Mouse (Mus musculus) heart, adult 18-20 months (tissue): ENCODE measurements around the gene Wscd2. TPM values are rescaled to one million over a fixed set of nuclear protein-coding genes. Genes with fewer than 3 reads are reported as not detected.

Experiments used
- DNase-seq, 2 experiments: peaks; one replicate each; pipeline ENCODE4 v3.0.0; 2021 to 2022; ENCODE audit warnings: mixed read lengths in 1 of 2
- long read RNA-seq, 2 experiments: library from polyadenylated mRNA; stranded (forward); transcript quantifications; one replicate each; pipeline ENCODE4 v2.0.0; 2021
- total RNA-seq, 2 experiments: library from RNA; stranded (reverse); gene quantifications; 2 replicates each; pipeline ENCODE4 v1.2.3; 2021

The Wscd2 gene
- under 1 TPM; 0.22 to 0.23 TPM for total RNA-seq
- long read RNA-seq, experiment 1, result 0 reads
- long read RNA-seq, experiment 2, result 0 reads

- DNase-seq, result no peak
Measured at GRCm38 (mm10) chr5:113490033-113490432, at the start of gene Wscd2. Wscd2 (plus strand) TSS chr5:113490333.

GRCm38 (mm10) chr5:113442180-113442579 lies 48.0 kb upstream of the Wscd2 start:
- DNase-seq, result no peak

GRCm38 (mm10) chr5:113448023-113448734 lies 42.0 kb upstream of the Wscd2 start:
- no peak for DNase-seq

GRCm38 (mm10) chr5:113449336-113449735 lies 40.8 kb upstream of the Wscd2 start:
- no peak for DNase-seq

- no peak for DNase-seq
Measured at GRCm38 (mm10) chr5:113452691-113453090, 37.4 kb upstream of the Wscd2 start.

- DNase-seq, result no peak
Measured at GRCm38 (mm10) chr5:113453356-113453755, 36.8 kb upstream of the Wscd2 start.

GRCm38 (mm10) chr5:113456020-113456419 lies 34.1 kb upstream of the Wscd2 start:
- no peak for DNase-seq

GRCm38 (mm10) chr5:113456756-113457155 lies 33.4 kb upstream of the Wscd2 start:
- DNase-seq, result no peak

- DNase-seq, result no peak
Measured at GRCm38 (mm10) chr5:113457260-113457659, 32.9 kb upstream of the Wscd2 start.

GRCm38 (mm10) chr5:113459942-113460341 lies 30.2 kb upstream of the Wscd2 start:
- no peak for DNase-seq

- DNase-seq, result no peak
Measured at GRCm38 (mm10) chr5:113461582-113461981, 28.6 kb upstream of the Wscd2 start.

GRCm38 (mm10) chr5:113461998-113462625 lies 28.0 kb upstream of the Wscd2 start:
- DNase-seq, result no peak

GRCm38 (mm10) chr5:113464731-113465130 lies 25.4 kb upstream of the Wscd2 start:
- no peak for DNase-seq

GRCm38 (mm10) chr5:113466536-113466935 lies 23.6 kb upstream of the Wscd2 start:
- no peak for DNase-seq

- no peak for DNase-seq
Measured at GRCm38 (mm10) chr5:113467072-113467471, 23.1 kb upstream of the Wscd2 start.

- no peak for DNase-seq
Measured at GRCm38 (mm10) chr5:113467765-113468164, 22.4 kb upstream of the Wscd2 start.

- DNase-seq, result no peak
Measured at GRCm38 (mm10) chr5:113468625-113469024, 21.5 kb upstream of the Wscd2 start.

GRCm38 (mm10) chr5:113469231-113469630 lies 20.9 kb upstream of the Wscd2 start:
- no peak for DNase-seq

GRCm38 (mm10) chr5:113469826-113470225 lies 20.3 kb upstream of the Wscd2 start:
- DNase-seq, result no peak

- peak; percentile 61 to 93 for DNase-seq
Measured at GRCm38 (mm10) chr5:113471417-113471816, 18.7 kb upstream of the Wscd2 start.

GRCm38 (mm10) chr5:113472339-113472738 lies 17.8 kb upstream of the Wscd2 start:
- DNase-seq, result no peak

- DNase-seq, result no peak
Measured at GRCm38 (mm10) chr5:113476816-113477215, 13.3 kb upstream of the Wscd2 start.

GRCm38 (mm10) chr5:113479075-113479474 lies 11.1 kb upstream of the Wscd2 start:
- no peak for DNase-seq

- no peak for DNase-seq
Measured at GRCm38 (mm10) chr5:113480451-113480850, 9.7 kb upstream of the Wscd2 start.
